Mouse (Mus musculus): ENCODE measurements around the gene Sh3bp2. TPM values are rescaled to one million over a fixed set of nuclear protein-coding genes. Genes with fewer than 3 reads are reported as not detected.
A peak's percentile ranks its signal among the peaks of the same experiment; 100 is the strongest.

Sh3bp2 gene
- polyA plus RNA-seq, 1 experiment from 2014 or later, result 6.1 TPM

DNA sequence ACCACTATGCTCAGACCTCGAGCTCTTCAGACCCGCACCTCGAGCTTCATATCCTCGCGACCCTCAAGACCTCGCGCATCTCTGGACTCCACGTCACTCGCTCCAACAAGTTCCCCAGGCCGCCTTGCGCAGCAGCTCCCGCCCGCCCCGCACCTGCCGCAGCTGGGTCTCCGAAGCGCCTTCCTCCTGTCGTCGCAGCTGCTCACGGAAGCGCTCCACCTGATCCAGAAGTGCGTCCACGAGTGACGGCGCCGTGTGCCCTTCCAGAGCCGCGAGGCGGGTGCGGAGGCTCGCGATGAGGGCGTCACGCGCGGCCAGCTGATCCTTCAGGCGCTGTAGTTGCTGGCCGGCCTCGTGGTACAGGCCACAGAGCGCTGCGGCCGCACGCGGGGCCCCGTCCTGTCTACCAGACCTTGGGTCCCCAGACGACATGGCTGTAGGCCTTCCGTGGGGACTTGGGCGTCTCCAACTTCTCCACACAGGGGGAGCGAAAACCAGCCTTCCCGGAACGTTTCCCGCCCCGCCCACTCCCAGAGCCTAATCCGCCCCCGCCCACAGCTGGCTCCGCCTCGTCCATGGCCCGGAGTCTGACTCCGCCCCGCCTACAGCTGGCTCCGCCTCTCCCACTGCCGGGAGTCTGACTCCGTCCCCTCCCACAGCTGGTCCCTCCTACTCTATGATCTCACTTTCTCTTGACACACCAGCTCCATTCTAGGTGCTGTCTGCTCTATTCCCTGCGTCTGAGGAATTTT is 12.0 kb upstream of the Sh3bp2 start, which contains the start of gene Tnip2:
Tnip2 (minus strand) TSS at position 526 of the 752 bp plus-strand sequence.
- peak within 1 kb of the TSS; percentile 92 for H3K4me2 ChIP-seq (replicated peaks; ENCODE audit: low read depth)
- ATAC-seq, result peak; percentile 98
- peaks cover 5% of the 10 kb centered on the region for H3K4me1 ChIP-seq (replicated peaks; ENCODE audit: control insufficient read depth, insufficient read depth, low read length)
- H3K4me3 ChIP-seq (ENCODE audit: low read depth, low read length), result peak within 1 kb of the TSS; percentile 78
- H3K27me3 ChIP-seq (replicated peaks; ENCODE audit: control insufficient read depth, insufficient read depth, low read length), result no peaks in the 10 kb centered on the region
- WGBS, result under 1% methylated on average over 62 of the region's 64 CpGs
- peak within 1 kb of the TSS; percentile 78 for H3K9ac ChIP-seq (ENCODE audit: low read depth, low read length)
- peak within 1 kb of the TSS; percentile 68 for H3K27ac ChIP-seq (ENCODE audit: low read depth, low read length)
- H3K36me3 ChIP-seq (ENCODE audit: control insufficient read depth, insufficient read depth), result no peaks in the 10 kb centered on the region
- H3K9me3 ChIP-seq (ENCODE audit: control insufficient read depth), result no peaks in the 10 kb centered on the region
- TF ChIP-seq CTCF (IDR thresholded peaks at IDR 0.05; ENCODE audit: low read depth), result no peak

DNA sequence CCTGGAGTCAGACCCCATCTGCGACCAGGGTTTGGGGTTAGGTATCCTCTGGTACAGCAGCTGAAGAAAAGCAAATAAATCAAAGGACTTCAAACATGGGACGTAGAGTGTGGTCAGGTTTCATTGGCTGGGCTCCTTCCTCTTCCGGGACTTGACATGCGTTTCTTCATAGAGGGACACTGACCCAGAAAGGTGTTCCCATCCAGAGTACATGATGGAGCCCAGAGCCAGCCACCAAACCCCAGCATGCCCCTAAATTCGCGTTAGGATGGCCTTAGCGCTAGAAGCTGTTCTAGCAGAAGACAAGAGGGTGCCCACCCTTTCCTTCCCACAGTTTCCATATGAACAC is 11.4 kb upstream of the Sh3bp2 start:
- ATAC-seq, result peak; percentile 56
- H3K27ac ChIP-seq (ENCODE audit: low read depth, low read length), result peak overlapping the region; percentile 68; the same call in 1 of the 2 replicates

DNA sequence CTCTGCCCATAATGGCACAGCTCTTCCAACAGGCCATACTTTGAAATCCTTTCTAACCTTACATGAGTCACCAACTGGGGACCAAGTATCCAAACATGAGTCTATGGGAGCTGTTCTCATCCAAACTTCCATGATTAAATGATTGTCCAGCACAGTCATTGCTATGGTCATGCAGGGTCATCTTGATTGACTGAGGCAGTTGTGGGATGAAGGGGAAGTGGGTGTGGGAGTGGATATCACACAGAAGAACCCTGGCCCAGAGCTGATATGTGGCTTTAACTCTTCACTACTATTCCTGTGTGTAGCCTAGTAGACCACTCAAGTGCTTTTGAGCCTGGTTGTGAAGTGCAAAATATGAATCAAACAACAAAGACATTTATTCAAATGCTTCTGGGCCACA is 10.5 kb upstream of the Sh3bp2 start:
- H3K36me3 ChIP-seq (ENCODE audit: control insufficient read depth, insufficient read depth), result no peaks in the 10 kb centered on the region
- no peak overlapping the region for H3K27ac ChIP-seq (ENCODE audit: low read depth, low read length)
- peaks cover 5% of the 10 kb centered on the region for H3K4me1 ChIP-seq (replicated peaks; ENCODE audit: control insufficient read depth, insufficient read depth, low read length)
- H3K27me3 ChIP-seq (replicated peaks; ENCODE audit: control insufficient read depth, insufficient read depth, low read length), result no peaks in the 10 kb centered on the region
- no peak for ATAC-seq
- H3K4me2 ChIP-seq (replicated peaks; ENCODE audit: low read depth), result no peak overlapping the region
- no peak for TF ChIP-seq CTCF (IDR thresholded peaks at IDR 0.05; ENCODE audit: low read depth)
- no peak overlapping the region for H3K4me3 ChIP-seq (ENCODE audit: low read depth, low read length)
- no peak overlapping the region for H3K9ac ChIP-seq (ENCODE audit: low read depth, low read length)
- no peaks in the 10 kb centered on the region for H3K9me3 ChIP-seq (ENCODE audit: control insufficient read depth)

More for the DNA sequence above, 11.4 kb upstream of the Sh3bp2 start:
- peak overlapping the region; percentile 92 for H3K4me2 ChIP-seq (replicated peaks; ENCODE audit: low read depth)
- peak overlapping the region; percentile 78 for H3K4me3 ChIP-seq (ENCODE audit: low read depth, low read length)
- H3K27me3 ChIP-seq (replicated peaks; ENCODE audit: control insufficient read depth, insufficient read depth, low read length), result no peaks in the 10 kb centered on the region
- TF ChIP-seq CTCF (IDR thresholded peaks at IDR 0.05; ENCODE audit: low read depth), result no peak
- peak overlapping the region; percentile 78; the same call in 1 of the 2 replicates for H3K9ac ChIP-seq (ENCODE audit: low read depth, low read length)
- H3K9me3 ChIP-seq (ENCODE audit: control insufficient read depth), result no peaks in the 10 kb centered on the region
- no peaks in the 10 kb centered on the region for H3K36me3 ChIP-seq (ENCODE audit: control insufficient read depth, insufficient read depth)
- peaks cover 5% of the 10 kb centered on the region for H3K4me1 ChIP-seq (replicated peaks; ENCODE audit: control insufficient read depth, insufficient read depth, low read length)
- 13% methylated on average over 7 of the region's 7 CpGs for WGBS

DNA sequence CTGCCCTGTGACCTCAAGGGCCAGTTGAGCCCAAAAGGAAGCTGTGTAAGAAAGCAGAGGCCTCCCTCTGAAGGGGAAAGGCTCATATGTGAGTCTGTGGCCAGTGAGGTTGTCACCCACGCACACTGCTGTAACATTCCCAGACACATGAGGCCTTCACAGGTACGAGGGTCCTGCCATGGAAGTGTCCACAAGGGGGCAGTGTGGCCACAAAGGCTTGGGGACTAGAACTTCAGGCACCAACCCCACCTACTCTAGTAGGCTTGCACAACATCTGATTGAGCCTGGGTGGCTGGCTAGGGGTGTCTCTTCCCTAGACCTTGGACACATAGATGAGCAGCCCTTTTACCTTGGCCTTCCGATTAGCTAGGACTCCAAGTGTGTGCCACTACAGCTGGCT is 7.7 kb upstream of the Sh3bp2 start:
- Histone ChIP-seq H3K9me3 (ENCODE audit: control insufficient read depth) (no peaks in the 10 kb centered on the region), H3K4me3 (ENCODE audit: low read depth, low read length) (no peak overlapping the region), H3K27me3 (replicated peaks; ENCODE audit: control insufficient read depth, insufficient read depth, low read length) (no peaks in the 10 kb centered on the region), H3K4me1 (replicated peaks; ENCODE audit: control insufficient read depth, insufficient read depth, low read length) (peaks cover 5% of the 10 kb centered on the region), H3K4me2 (replicated peaks; ENCODE audit: low read depth) (no peak overlapping the region), H3K36me3 (ENCODE audit: control insufficient read depth, insufficient read depth) (no peaks in the 10 kb centered on the region), H3K27ac (ENCODE audit: low read depth, low read length) (no peak overlapping the region), H3K9ac (ENCODE audit: low read depth, low read length) (no peak overlapping the region)
- TF ChIP-seq CTCF (IDR thresholded peaks at IDR 0.05; ENCODE audit: low read depth), result peak; percentile 95
- no peak for ATAC-seq
- 24% methylated on average over 3 of the region's 3 CpGs for WGBS

DNA sequence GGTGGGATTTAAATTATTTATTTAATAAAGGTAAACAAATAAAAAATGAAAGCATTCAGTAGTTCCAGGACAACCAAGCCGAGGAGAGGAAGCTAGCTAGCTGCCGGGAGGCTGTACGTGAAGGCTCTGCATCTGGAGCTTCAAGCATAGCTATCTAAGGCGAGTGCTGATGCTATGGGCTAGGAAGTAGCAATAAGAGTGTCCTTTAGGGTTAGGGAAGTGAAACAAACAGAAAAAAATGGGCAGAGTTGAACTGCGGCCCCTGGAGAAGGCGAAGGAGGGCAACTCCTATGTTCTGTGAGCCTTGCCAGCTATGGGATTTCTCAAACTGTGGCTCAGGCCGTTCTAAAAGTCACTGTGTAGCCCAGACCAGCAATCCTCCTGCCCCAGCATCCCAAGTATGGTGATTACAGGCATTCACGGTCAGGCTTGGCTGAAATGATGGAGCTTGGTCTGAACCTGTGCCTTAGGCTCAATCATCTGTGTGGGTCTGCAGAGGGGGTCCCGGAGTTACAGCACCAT is 6.2 kb upstream of the Sh3bp2 start:
- Histone ChIP-seq H3K4me1 (replicated peaks; ENCODE audit: control insufficient read depth, insufficient read depth, low read length) (peaks cover 2% of the 10 kb centered on the region; the same call in 1 of the 2 replicates), H3K4me2 (replicated peaks; ENCODE audit: low read depth) (no peak overlapping the region), H3K27me3 (replicated peaks; ENCODE audit: control insufficient read depth, insufficient read depth, low read length) (no peaks in the 10 kb centered on the region), H3K9me3 (ENCODE audit: control insufficient read depth) (no peaks in the 10 kb centered on the region), H3K4me3 (ENCODE audit: low read depth, low read length) (no peak overlapping the region), H3K9ac (ENCODE audit: low read depth, low read length) (no peak overlapping the region), H3K36me3 (ENCODE audit: control insufficient read depth, insufficient read depth) (no peaks in the 10 kb centered on the region), H3K27ac (ENCODE audit: low read depth, low read length) (no peak overlapping the region)
- WGBS, result 84% methylated on average over 9 of the region's 9 CpGs
- TF ChIP-seq CTCF (IDR thresholded peaks at IDR 0.05; ENCODE audit: low read depth), result no peak
- ATAC-seq, result no peak

DNA sequence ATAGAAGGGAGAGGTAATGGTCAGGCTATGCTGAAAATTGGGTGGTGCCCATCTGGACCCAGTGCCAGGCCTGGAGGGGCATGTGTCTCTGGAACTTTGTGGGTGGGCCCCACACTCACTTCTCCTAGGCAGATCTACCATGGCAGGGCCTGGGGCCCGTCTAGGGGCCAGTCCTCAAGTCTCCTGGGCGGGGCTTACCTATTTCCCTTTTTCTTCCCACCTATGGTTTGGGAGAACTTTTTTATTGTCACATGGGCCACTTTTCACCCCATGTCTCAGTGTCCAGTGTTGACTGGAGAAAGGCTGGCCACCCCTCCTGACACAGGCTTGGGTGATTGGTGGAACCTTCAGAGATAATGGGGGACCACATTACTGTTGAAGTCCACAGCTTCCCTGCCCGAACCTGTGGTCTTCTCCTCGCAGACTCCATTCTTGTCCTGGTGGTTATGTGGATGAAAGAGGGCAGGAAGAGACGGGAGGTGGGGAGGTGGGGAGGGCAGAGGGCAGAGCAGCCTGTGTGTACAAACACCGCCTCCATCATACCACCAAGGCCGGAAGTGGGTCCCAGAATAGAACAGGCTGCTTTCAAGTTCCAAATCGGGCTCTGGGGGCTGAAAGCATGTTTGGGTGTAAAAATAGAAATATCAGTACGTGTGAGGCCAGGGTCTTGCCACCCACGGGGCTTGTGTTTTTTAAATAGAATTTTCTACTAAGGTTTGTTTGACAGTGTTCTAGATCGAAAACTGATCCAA is 5.0 kb upstream of the Sh3bp2 start:
- 67% methylated on average over 11 of the region's 11 CpGs for WGBS
- Histone ChIP-seq H3K4me2 (replicated peaks; ENCODE audit: low read depth) (no peak overlapping the region), H3K9me3 (ENCODE audit: control insufficient read depth) (no peaks in the 10 kb centered on the region), H3K27ac (ENCODE audit: low read depth, low read length) (no peak overlapping the region), H3K36me3 (ENCODE audit: control insufficient read depth, insufficient read depth) (no peaks in the 10 kb centered on the region), H3K4me1 (replicated peaks; ENCODE audit: control insufficient read depth, insufficient read depth, low read length) (no peaks in the 10 kb centered on the region), H3K9ac (ENCODE audit: low read depth, low read length) (no peak overlapping the region), H3K4me3 (ENCODE audit: low read depth, low read length) (no peak overlapping the region), H3K27me3 (replicated peaks; ENCODE audit: control insufficient read depth, insufficient read depth, low read length) (no peaks in the 10 kb centered on the region)
- no peak for TF ChIP-seq CTCF (IDR thresholded peaks at IDR 0.05; ENCODE audit: low read depth)
- no peak for ATAC-seq

Data from intestine, postnatal 0 days (tissue).